13 mouse cellular contexts compared by ENCODE assay signal in genomic region chr10:3892368-3892767, GRCm38 (mm10).
A peak's percentile ranks its signal among the peaks of the same experiment; 100 is the strongest.
DNase-seq lines count a peak whose midpoint lies in the region; ATAC-seq and TF ChIP-seq lines count a peak whose summit lies in the region.
"Had no signal": no experiment of that assay in that cellular context is flagged by ENCODE, and none has a peak within 500 bp of the region (broad histone marks: within the 10 kb centered on the region; RNA-seq: fewer than 3 reads in every experiment).

No protein-coding gene starts in this region.

- ATAC-seq in kidney, postnatal 0 days (replicated peaks; ENCODE audit: low FRiP score, low read depth) = no peak
- no peak for ATAC-seq in embryonic facial prominence, embryonic 13.5 days (ENCODE audit: insufficient number of reproducible peaks, insufficient read depth, low FRiP score, low TSS enrichment, low read depth)
- ATAC-seq in midbrain, embryonic 12.5 days (ENCODE audit: low FRiP score, low read depth) = peak; percentile 5; the same call in 1 of the 2 replicates
- ATAC-seq: intestine, embryonic 16.5 days; lung, postnatal 0 days had no signal

- H3K4me1 ChIP-seq in heart, adult 2 months (ENCODE audit: control insufficient read depth, insufficient read depth, low read length) = peaks cover 2% of the 10 kb centered on the region
- H3K4me1 ChIP-seq in kidney, postnatal 0 days (replicated peaks; ENCODE audit: insufficient read depth, low read length) = peaks cover 12% of the 10 kb centered on the region
- H3K4me1 ChIP-seq in embryonic facial prominence, embryonic 13.5 days = peaks cover 25% of the 10 kb centered on the region
- H3K4me1 ChIP-seq in midbrain, embryonic 12.5 days = peaks cover 32% of the 10 kb centered on the region

- no peak overlapping the region for H3K4me3 ChIP-seq in heart, adult 2 months
- no peak overlapping the region for H3K4me3 ChIP-seq in kidney, postnatal 0 days (replicated peaks; ENCODE audit: low read depth, low read length)
- no peak overlapping the region for H3K4me3 ChIP-seq in embryonic facial prominence, embryonic 13.5 days
- no peak overlapping the region for H3K4me3 ChIP-seq in midbrain, embryonic 12.5 days
- H3K4me3 ChIP-seq: left cerebral cortex, adult 2 months; myocyte had no signal

- no peak for TF ChIP-seq CTCF in heart, adult 2 months (IDR thresholded peaks at IDR 0.05)
- TF ChIP-seq CTCF in kidney, postnatal 0 days (IDR thresholded peaks at IDR 0.05; ENCODE audit: low read depth) = no peak

- H3K4me2 ChIP-seq in kidney, postnatal 0 days (ENCODE audit: low read length) = no peak overlapping the region
- no peak overlapping the region for H3K4me2 ChIP-seq in embryonic facial prominence, embryonic 13.5 days
- H3K4me2 ChIP-seq in midbrain, embryonic 12.5 days (replicated peaks) = no peak overlapping the region

- 53% methylated on average over 3 of the region's 3 CpGs for WGBS in heart, adult 2 months
- 39% methylated on average over 3 of the region's 3 CpGs for WGBS in kidney, postnatal 0 days
- WGBS in embryonic facial prominence, embryonic 13.5 days = 39% methylated on average over 3 of the region's 3 CpGs
- 36% methylated on average over 3 of the region's 3 CpGs for WGBS in midbrain, embryonic 12.5 days

- intact Hi-C loops in heart, adult 2 months (cut with DNase I) = no loop called here

- peaks cover 2% of the 10 kb centered on the region for H3K36me3 ChIP-seq in heart, adult 2 months (ENCODE audit: control insufficient read depth, insufficient read depth, low read length)
- no peaks in the 10 kb centered on the region for H3K36me3 ChIP-seq in kidney, postnatal 0 days (ENCODE audit: insufficient read depth, low read length)
- no peaks in the 10 kb centered on the region for H3K36me3 ChIP-seq in embryonic facial prominence, embryonic 13.5 days
- no peaks in the 10 kb centered on the region for H3K36me3 ChIP-seq in midbrain, embryonic 12.5 days

- TF ChIP-seq POLR2A in heart, adult 2 months (IDR thresholded peaks at IDR 0.05; ENCODE audit: insufficient read depth, low read depth, low read length) = no peak

- no peaks in the 10 kb centered on the region; the same call in 1 of the 2 replicates for H3K79me2 ChIP-seq in heart, adult 2 months (replicated peaks; ENCODE audit: control insufficient read depth, insufficient read depth, low read length)

- no peaks in the 10 kb centered on the region for H3K27me3 ChIP-seq in heart, adult 2 months (ENCODE audit: control insufficient read depth, insufficient read depth, low read length)
- H3K27me3 ChIP-seq in kidney, postnatal 0 days (ENCODE audit: insufficient read depth, low read length) = no peaks in the 10 kb centered on the region
- no peaks in the 10 kb centered on the region for H3K27me3 ChIP-seq in embryonic facial prominence, embryonic 13.5 days
- no peaks in the 10 kb centered on the region for H3K27me3 ChIP-seq in midbrain, embryonic 12.5 days

- H3K27ac ChIP-seq in heart, adult 2 months = peak overlapping the region; percentile 24
- peak overlapping the region; percentile 58; the same call in 1 of the 2 replicates for H3K27ac ChIP-seq in kidney, postnatal 0 days
- peak overlapping the region; percentile 70 for H3K27ac ChIP-seq in embryonic facial prominence, embryonic 13.5 days
- H3K27ac ChIP-seq in midbrain, embryonic 12.5 days (replicated peaks) = peak overlapping the region; percentile 88
- H3K27ac ChIP-seq: left cerebral cortex, adult 2 months had no signal

- TF ChIP-seq EP300 in heart, adult 2 months (IDR thresholded peaks at IDR 0.05; ENCODE audit: insufficient read depth, low read depth, low read length) = no peak

- no peak for DNase-seq in heart, adult 2 months
- DNase-seq in heart, postnatal 4 days = no peak
- DNase-seq in kidney, postnatal 0 days (ENCODE audit: low spot score) = peak; percentile 38
- no peak for DNase-seq in kidney, postnatal 14 days
- no peak for DNase-seq in left cerebral cortex, adult 11 months (ENCODE audit: low spot score)
- DNase-seq in left cerebral cortex, adult 8-10 months (ENCODE audit: low spot score in 2 of 2) = no peak
- DNase-seq: cerebellum, postnatal 36 days had no signal

- H3K9me3 ChIP-seq in kidney, postnatal 0 days (replicated peaks; ENCODE audit: low read length) = no peaks in the 10 kb centered on the region
- H3K9me3 ChIP-seq in embryonic facial prominence, embryonic 13.5 days = no peaks in the 10 kb centered on the region
- no peaks in the 10 kb centered on the region for H3K9me3 ChIP-seq in midbrain, embryonic 12.5 days

- no peak overlapping the region for H3K9ac ChIP-seq in heart, adult 2 months (ENCODE audit: low read depth, low read length)
- H3K9ac ChIP-seq in kidney, postnatal 0 days (ENCODE audit: low read depth, low read length) = no peak overlapping the region
- no peak overlapping the region for H3K9ac ChIP-seq in embryonic facial prominence, embryonic 13.5 days
- H3K9ac ChIP-seq in midbrain, embryonic 12.5 days (replicated peaks) = no peak overlapping the region

Comparison
In these comparisons a context has a peak if more than half of its experiments do, and no peak if none do; other contexts are left out.
1. H3K27ac ChIP-seq: peak in every context shown above with its lines; median percentile 88 in midbrain, embryonic 12.5 days; 70 in embryonic facial prominence, embryonic 13.5 days; 58 in kidney, postnatal 0 days; 24 in heart, adult 2 months.